Mouse (Mus musculus): ENCODE data around the gene Gm17467. TPM values are rescaled to one million over a fixed set of nuclear protein-coding genes. Genes with fewer than 3 reads are reported as not detected.
"Not testable (repeated sequence)": the region's sequence is repeated elsewhere in the genome, so short reads cannot be mapped to it uniquely, and the experiment has no call there.

Gene Gm17467
- not detected for total RNA-seq (2021)
- long read RNA-seq, experiment 1, result 0 reads
- long read RNA-seq, experiment 2, result 0 reads

DNA sequence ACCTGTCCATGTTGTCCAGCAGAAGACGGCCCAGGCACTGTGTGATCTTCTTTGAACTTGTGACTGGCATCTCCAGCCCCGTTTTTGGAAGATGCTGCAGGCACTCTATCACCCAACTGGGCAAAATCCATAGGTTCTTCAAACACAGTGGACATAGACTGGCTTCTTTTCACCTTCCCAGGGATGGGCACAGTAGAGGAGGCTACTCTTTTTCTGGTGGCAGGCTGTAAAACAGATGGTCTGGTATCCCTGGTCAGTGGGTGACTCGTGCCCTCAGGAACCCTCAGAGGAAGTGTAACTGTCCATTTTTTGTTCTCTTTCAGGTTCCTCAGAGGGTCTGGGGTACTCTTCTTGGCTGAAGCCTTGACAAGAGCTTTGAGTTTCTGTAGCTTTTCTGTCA is at the start of gene Gm17467:
Gene Gm17467 (minus strand): TSS at position 101 of the 400 bp plus-strand sequence.
- not testable (repeated sequence) for DNase-seq

More for the DNA sequence above, at the start of gene Gm17467:
- intact Hi-C loops (cut with DNase I), result not testable (repeated sequence)

Other genes with a start within 250 kb of the Gm17467 start
- 1 to 10 TPM in 1 of 2 experiments, not detected in 1; 1.7 TPM for gene Cldn34c2, start 123.1 kb downstream of the Gm17467 start, total RNA-seq (2021)
- not detected for gene Cldn34c3, start 88.9 kb upstream of the Gm17467 start, total RNA-seq (2021)

All from heart, postnatal 14 days (tissue).